Mouse (Mus musculus) urinary bladder, postnatal 10 days (tissue): ENCODE measurements around the gene Ubtd1.
"Not testable (repeated sequence)": the region's sequence is repeated elsewhere in the genome, so short reads cannot be mapped to it uniquely, and the experiment has no call there.

ENCODE experiments used
- DNase-seq: peaks from one replicate; pipeline ENCODE4 v3.0.0; 2022; ENCODE audit warnings: low spot score

Gene Ubtd1

DNA sequence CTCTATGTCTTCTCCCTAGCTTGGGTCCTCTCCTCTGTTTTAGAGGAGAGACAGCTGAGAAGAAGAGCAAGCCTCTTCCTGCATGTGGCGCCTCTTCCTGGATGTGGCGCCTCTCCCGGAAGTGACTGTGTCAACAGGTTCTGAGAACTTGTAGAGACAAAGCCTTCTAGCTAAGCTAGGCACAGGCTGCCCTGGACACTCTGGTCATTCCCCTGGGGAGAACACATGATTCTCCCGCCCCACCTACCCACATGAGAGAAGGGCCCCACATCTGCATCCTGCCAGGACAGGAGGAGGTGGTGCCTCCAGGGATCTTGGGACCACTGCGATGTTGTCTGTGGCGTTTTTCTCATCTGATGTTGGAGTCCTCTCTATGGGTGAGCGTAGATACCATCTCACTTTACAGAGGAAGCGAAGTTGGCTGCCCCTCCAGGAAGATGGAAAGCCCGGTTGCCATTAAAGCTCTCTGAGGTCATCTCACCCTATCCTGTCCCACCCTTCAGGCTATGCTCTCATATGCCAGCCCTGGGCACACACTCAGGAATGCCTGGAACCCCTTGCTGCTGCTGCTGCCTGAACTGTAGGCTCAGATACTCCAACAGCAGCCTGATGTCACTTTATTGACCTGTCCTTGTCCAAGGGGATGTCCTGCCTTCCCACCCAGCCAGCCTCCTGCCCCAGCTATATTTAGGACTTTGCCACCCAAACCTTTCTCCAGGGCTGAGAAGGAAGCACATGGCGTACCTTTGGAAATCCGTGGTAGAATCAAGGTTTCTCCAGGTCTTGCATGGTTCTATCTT is 87.1 kb downstream of the Ubtd1 start:
- no peak for DNase-seq

- DNase-seq = no peak
Measured at GRCm38 (mm10) chr19:42069241-42069525, 87.6 kb downstream of the Ubtd1 start.

- no peak for DNase-seq
Measured at GRCm38 (mm10) chr19:42071221-42071620, 89.7 kb downstream of the Ubtd1 start.

- no peak for DNase-seq
Measured at GRCm38 (mm10) chr19:42071886-42072608, 90.5 kb downstream of the Ubtd1 start.

- DNase-seq = no peak
Measured at GRCm38 (mm10) chr19:42072802-42073201, 91.2 kb downstream of the Ubtd1 start.

GRCm38 (mm10) chr19:42075051-42075450 is 93.5 kb downstream of the Ubtd1 start:
- DNase-seq = no peak

GRCm38 (mm10) chr19:42075992-42076391 is 94.4 kb downstream of the Ubtd1 start:
- no peak for DNase-seq

DNA sequence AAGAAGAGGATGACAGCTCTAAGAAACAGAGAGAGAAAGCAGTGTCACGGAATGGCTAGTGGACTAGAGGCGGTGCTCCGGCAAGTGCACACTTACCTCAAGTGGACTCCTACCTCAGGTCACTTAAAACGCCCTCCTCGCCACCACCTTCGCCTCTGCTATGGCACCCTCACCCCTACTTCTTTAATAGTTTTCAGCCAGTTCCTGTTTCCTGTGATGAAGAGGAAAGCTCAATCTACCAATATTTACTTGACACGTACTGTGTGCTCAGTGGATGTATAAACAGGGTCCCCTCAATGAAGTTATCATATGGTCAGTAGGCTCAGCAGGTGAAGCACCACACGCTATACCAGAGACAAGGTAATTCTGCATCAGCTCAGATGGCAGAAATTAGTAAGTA is 97.0 kb downstream of the Ubtd1 start:
- no peak for DNase-seq

DNA sequence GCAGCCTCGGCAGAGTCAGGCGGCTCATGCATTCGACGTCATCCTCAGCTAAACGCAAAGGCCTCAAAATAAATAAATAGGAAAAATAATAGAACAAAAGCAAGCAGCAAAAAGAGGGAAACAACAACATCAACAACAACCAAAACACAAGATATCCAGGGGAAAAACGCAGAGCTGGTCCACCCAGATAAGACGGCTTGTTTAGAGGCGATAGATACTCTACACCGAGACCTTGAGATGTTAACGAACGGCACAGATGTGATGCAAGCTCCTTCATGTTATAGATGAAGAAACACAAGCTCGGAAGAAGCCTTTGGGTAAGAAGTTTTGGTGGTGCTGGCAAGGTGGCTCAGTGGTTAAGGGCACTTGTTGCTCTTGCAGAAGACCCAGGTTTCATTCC is 97.4 kb downstream of the Ubtd1 start:
- DNase-seq = no peak

- DNase-seq = no peak
Measured at GRCm38 (mm10) chr19:42079950-42080349, 98.4 kb downstream of the Ubtd1 start.

GRCm38 (mm10) chr19:42080469-42080868 is 98.9 kb downstream of the Ubtd1 start:
- no peak for DNase-seq

DNA sequence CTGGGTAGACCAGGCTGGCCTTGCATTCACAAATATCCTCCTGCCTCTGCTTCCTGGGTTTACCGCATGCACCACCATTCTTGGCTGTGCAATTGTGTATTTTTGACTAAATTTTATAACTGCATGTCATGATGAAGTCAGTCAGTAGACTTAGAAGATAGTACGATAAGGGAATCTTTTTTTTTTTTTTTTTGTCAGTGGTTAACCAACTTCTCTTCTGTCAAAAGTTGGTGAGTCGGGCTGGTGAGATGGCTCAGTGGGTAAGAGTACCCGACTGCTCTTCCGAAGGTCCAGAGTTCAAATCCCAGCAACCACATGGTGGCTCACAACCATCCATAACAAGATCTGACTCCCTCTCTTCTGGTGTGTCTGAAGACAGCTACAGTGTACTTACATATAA is 100.0 kb downstream of the Ubtd1 start:
- DNase-seq = not testable (repeated sequence)
